Mouse (Mus musculus) common myeloid progenitor, adult 5-6 weeks (primary cell): ENCODE measurements around the gene Foxred1. TPM values are rescaled to one million over a fixed set of nuclear protein-coding genes. Genes with fewer than 3 reads are reported as not detected.

ENCODE experiments used
- ATAC-seq: replicated peaks from 2 replicates; pipeline ENCODE4 v1.8.0; 2016; ENCODE audit warnings: low read depth, mild to moderate bottlenecking, moderate TSS enrichment, inconsistent platforms; ENCODE audit not compliant: poor library complexity, severe bottlenecking
- total RNA-seq: library from RNA; stranded (forward); fragments of 200-1000, 187-1606 nt; gene quantifications from 2 replicates; pipeline ENCODE4 v1.2.3, GENCODE M21; 2017

Foxred1 gene
- total RNA-seq, 1 experiment from 2014 or later = 50.0 TPM

- no peak for ATAC-seq
Measured at GRCm38 (mm10) chr9:35197625-35198024, 13.2 kb downstream of the Foxred1 start.

- ATAC-seq = no peak
Measured at GRCm38 (mm10) chr9:35194048-35194447, 16.8 kb downstream of the Foxred1 start.

- ATAC-seq = no peak
Measured at GRCm38 (mm10) chr9:35192983-35193542, 17.8 kb downstream of the Foxred1 start.

GRCm38 (mm10) chr9:35188700-35189099 lies 22.2 kb downstream of the Foxred1 start:
- ATAC-seq = no peak

- no peak for ATAC-seq
Measured at GRCm38 (mm10) chr9:35187351-35187903, 23.4 kb downstream of the Foxred1 start.

GRCm38 (mm10) chr9:35186430-35186829 lies 24.4 kb downstream of the Foxred1 start:
- ATAC-seq = no peak

GRCm38 (mm10) chr9:35183359-35183758 lies 27.5 kb downstream of the Foxred1 start:
- ATAC-seq = peak; percentile 73

- peak; percentile 72 for ATAC-seq
Measured at GRCm38 (mm10) chr9:35182832-35183231, 28.0 kb downstream of the Foxred1 start.

GRCm38 (mm10) chr9:35176124-35176659 lies 34.7 kb downstream of the Foxred1 start:
- ATAC-seq = no peak

- ATAC-seq = peak; percentile 98
Measured at GRCm38 (mm10) chr9:35175251-35176123, 35.4 kb downstream of the Foxred1 start, which contains the start of gene Dcps. Gene Dcps, minus strand, starts transcription at chr9:35176061.

GRCm38 (mm10) chr9:35173331-35173730 lies 37.5 kb downstream of the Foxred1 start:
- ATAC-seq = no peak

- ATAC-seq = no peak
Measured at GRCm38 (mm10) chr9:35170071-35170470, 40.8 kb downstream of the Foxred1 start.

GRCm38 (mm10) chr9:35166798-35167635 lies 43.8 kb downstream of the Foxred1 start:
- no peak for ATAC-seq

GRCm38 (mm10) chr9:35166144-35166797 lies 44.6 kb downstream of the Foxred1 start:
- peak; percentile 74 for ATAC-seq

- peak; percentile 12; the same call in 1 of the 2 replicates for ATAC-seq
Measured at GRCm38 (mm10) chr9:35164142-35164874, 46.5 kb downstream of the Foxred1 start.

GRCm38 (mm10) chr9:35163011-35163690 lies 47.7 kb downstream of the Foxred1 start:
- no peak for ATAC-seq

GRCm38 (mm10) chr9:35161721-35162120 lies 49.1 kb downstream of the Foxred1 start:
- no peak for ATAC-seq

GRCm38 (mm10) chr9:35160662-35161061 lies 50.2 kb downstream of the Foxred1 start:
- ATAC-seq = no peak
